Mouse (Mus musculus) stomach, postnatal 0 days (tissue): ENCODE measurements around the gene Arhgap30. TPM values are rescaled to one million over a fixed set of nuclear protein-coding genes. Genes with fewer than 3 reads are reported as not detected.

Source experiments
- ATAC-seq: fragments of 200-750 bp; cut with Nextera tagmentation; 2 replicates; pipeline ENCODE4 v1.8.0; 2017; ENCODE audit not compliant: low FRiP score, low TSS enrichment
- DNase-seq: peaks from one replicate; pipeline ENCODE4 v3.0.0-alpha.2; 2016; ENCODE audit warnings: low spot score
- H3K27ac ChIP-seq: fragments of 300-500 bp; sonication (generic); replicated peaks from 2 replicates; pipeline ENCODE4 v1.5.1; 2014; ENCODE audit warnings: mild to moderate bottlenecking, control low read depth
- H3K27me3 ChIP-seq: fragments of 300-500 bp; sonication (generic); 2 replicates; pipeline ENCODE4 v1.6.1; 2014; ENCODE audit warnings: low read length; ENCODE audit not compliant: control insufficient read depth, insufficient read depth
- H3K36me3 ChIP-seq: fragments of 300-500 bp; sonication (generic); 2 replicates; pipeline ENCODE4 v1.6.1; 2014; ENCODE audit warnings: low read length, mixed read lengths; ENCODE audit not compliant: control insufficient read depth, insufficient read depth
- H3K4me1 ChIP-seq: fragments of 300-500 bp; sonication (generic); replicated peaks from 2 replicates; pipeline ENCODE4 v1.6.1; 2014; ENCODE audit warnings: antibody characterized with exemption; ENCODE audit not compliant: control insufficient read depth, insufficient read depth
- H3K4me2 ChIP-seq: fragments of 300-500 bp; sonication (generic); replicated peaks from 2 replicates; pipeline ENCODE4 v1.6.1; 2014; ENCODE audit warnings: low read depth, mild to moderate bottlenecking, control low read depth, moderate library complexity
- H3K4me3 ChIP-seq: fragments of 300-500 bp; sonication (generic); 2 replicates; pipeline ENCODE4 v1.5.1; 2014; ENCODE audit warnings: low read depth, low read length, control low read depth
- H3K9ac ChIP-seq: fragments of 300-500 bp; sonication (generic); 2 replicates; pipeline ENCODE4 v1.6.1; 2014; ENCODE audit warnings: mild to moderate bottlenecking, low read length, control low read depth, mixed read lengths
- H3K9me3 ChIP-seq: fragments of 300-500 bp; sonication (generic); 2 replicates; pipeline ENCODE4 v1.6.1; 2016; ENCODE audit warnings: low read length; ENCODE audit not compliant: control insufficient read depth
- CTCF ChIP-seq: IDR thresholded peaks from 2 replicates; pipeline ENCODE4 v1.5.1; 2016; ENCODE audit warnings: antibody characterized with exemption, low read depth, mild to moderate bottlenecking, moderate library complexity
- EP300 ChIP-seq: optimal IDR thresholded peaks from 2 replicates; pipeline ENCODE3; 2016; ENCODE audit warnings: antibody characterized with exemption
- WGBS: fragments of 180-500 bp; shearing (Covaris S2); extraction: QIAGEN DNeasy Blood & Tissue Kit; methylation state at CpG from one replicate; pipeline ENCODE4 v1.1.7; 2014; 5-methylcytosine and 5-hydroxymethylcytosine counted together
- polyA plus RNA-seq: library from polyadenylated mRNA; unstranded; fragments of >200 nt; fragmentation: Nextera tagmentation; extraction: Ambion mirVana; gene quantifications from 2 replicates; pipeline ENCODE4 v1.2.1, GENCODE M21; 2015

Gene Arhgap30
- polyA plus RNA-seq, 1 experiment from 2014 or later: 1.2 TPM

DNA sequence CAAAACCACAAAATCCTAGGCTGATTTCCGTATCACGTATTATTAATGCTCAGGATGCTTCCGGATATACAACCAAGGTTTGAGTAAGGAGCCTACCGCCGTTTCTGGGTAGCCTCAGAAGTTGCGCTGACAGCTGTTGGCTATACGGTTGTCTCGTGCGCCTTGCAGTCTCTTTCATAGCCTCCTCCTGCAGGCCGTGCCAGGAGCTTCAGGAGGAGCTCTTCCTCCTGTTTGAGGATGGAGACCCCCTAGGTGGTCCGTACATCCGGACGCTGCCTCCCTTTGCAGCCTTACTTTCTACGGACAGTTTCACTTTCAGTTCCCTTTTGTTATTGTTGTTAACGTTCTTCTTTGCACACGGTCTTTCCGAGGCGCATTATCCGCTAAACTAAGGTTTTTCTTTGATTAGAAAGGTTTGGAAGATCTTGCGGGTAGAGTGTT, 23.3 kb downstream of the Arhgap30 start:
- WGBS: under 1% methylated on average over 20 of the region's 20 CpGs
- H3K9me3 ChIP-seq: no peaks in the 10 kb centered on the region

DNA sequence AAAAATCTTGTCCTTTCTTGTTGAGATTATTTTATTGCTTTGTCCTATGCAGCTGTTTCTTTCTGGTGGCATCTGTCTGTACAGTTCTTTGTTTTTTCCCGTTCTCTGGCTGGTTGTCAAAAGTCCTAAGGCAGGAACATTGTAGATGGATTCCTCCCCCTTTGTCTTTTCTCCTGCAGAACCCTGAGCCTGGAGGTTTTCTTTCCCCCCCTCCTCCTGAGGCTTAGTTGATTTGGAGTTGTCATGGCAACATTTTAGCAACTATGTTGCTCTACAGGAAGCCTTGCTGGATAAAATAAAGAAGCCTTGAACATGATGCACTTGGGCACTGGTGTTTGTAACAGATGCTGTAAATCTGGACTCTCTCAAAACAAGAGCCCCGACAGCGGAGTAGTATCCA, 23.7 kb downstream of the Arhgap30 start:
- no peak; the same call in 1 of the 2 replicates for ATAC-seq
- TF ChIP-seq EP300: no peak
- no peak for TF ChIP-seq CTCF
- DNase-seq: no peak

More for the DNA sequence above, 23.3 kb downstream of the Arhgap30 start:
- H3K9ac ChIP-seq: peak overlapping the region; percentile 96
- no peaks in the 10 kb centered on the region for H3K27me3 ChIP-seq
- peak overlapping the region; percentile 64 for H3K4me2 ChIP-seq
- TF ChIP-seq EP300 (no peak), CTCF (peak; percentile 44)
- ATAC-seq (peak; percentile 28; the same call in 1 of the 2 replicates), DNase-seq (peak; percentile 60)
- peak overlapping the region; percentile 96 for H3K27ac ChIP-seq
- 0 out of 2 replicates have a peak, but pooled peaks cover 3% of the 10 kb centered on the region for H3K4me1 ChIP-seq
- H3K36me3 ChIP-seq: peaks cover 7% of the 10 kb centered on the region; the same call in 1 of the 2 replicates
- peak overlapping the region; percentile 94 for H3K4me3 ChIP-seq

DNA sequence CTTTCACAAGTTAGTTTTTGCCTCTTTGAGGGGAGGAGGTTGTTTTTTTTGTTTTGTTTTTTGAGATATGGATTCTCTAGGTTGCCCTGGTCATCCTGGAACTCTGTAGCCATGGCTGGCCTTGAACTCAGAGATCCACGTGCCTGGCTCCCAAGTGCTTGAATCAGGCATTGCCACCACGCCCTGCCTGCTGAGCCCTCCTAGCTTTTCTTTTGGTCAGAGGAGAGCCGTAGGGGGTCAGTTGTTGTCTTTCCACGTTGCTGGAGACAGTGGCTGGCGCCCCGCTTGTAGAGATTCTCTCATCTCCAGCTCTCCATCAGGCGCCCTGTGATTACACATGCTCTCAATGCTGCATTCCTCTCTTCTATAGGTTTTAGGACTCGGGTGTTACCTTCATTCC, 24.9 kb downstream of the Arhgap30 start:
- WGBS: 79% methylated on average over 8 of the region's 8 CpGs
- no peak overlapping the region for H3K9ac ChIP-seq
- no peak overlapping the region for H3K4me3 ChIP-seq

More for the DNA sequence above, 23.7 kb downstream of the Arhgap30 start:
- H3K4me2 ChIP-seq: peak overlapping the region; percentile 64
- peak overlapping the region; percentile 96 for H3K27ac ChIP-seq
- WGBS: 22% methylated on average over 3 of the region's 3 CpGs
- peaks cover 7% of the 10 kb centered on the region; the same call in 1 of the 2 replicates for H3K36me3 ChIP-seq
- peak overlapping the region; percentile 94 for H3K4me3 ChIP-seq
- H3K27me3 ChIP-seq: no peaks in the 10 kb centered on the region
- H3K4me1 ChIP-seq: 0 out of 2 replicates have a peak, but pooled peaks cover 3% of the 10 kb centered on the region
- H3K9ac ChIP-seq: peak overlapping the region; percentile 96
- H3K9me3 ChIP-seq: no peaks in the 10 kb centered on the region

DNA sequence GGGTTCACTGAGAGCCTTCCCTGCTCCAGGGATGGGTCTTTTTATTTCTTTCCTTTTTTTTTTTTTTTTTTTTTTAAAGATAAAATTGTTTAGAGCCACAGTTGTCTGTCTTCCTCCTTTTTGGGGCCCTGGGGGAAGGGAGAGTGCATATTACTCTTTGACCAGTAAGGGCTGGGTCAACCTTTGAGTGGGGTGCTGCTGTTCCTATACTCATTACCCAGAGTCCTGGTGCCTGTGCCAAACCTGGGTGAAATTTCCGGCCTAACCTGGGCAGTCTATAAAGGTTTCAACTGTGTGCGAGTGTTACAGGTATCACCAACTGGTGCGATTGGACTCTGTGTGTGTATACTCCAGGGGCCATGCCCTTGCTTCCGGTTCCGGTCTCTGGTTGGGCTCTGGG, 29.9 kb downstream of the Arhgap30 start, which contains the start of gene Tstd1:
Gene Tstd1, plus strand, starts transcription at position 213 of the 400 bp plus-strand sequence.
- H3K36me3 ChIP-seq: peaks cover 15% of the 10 kb centered on the region
- 0 out of 2 replicates have a peak, but pooled peaks have one; percentile 36 for ATAC-seq
- 65% methylated on average over 5 of the region's 5 CpGs for WGBS

More for the DNA sequence above, 24.9 kb downstream of the Arhgap30 start:
- Histone ChIP-seq H3K4me1 (0 out of 2 replicates have a peak, but pooled peaks cover 3% of the 10 kb centered on the region), H3K36me3 (peaks cover 10% of the 10 kb centered on the region), H3K4me2 (no peak overlapping the region), H3K9me3 (no peaks in the 10 kb centered on the region), H3K27me3 (no peaks in the 10 kb centered on the region), H3K27ac (no peak overlapping the region)
- DNase-seq (no peak), ATAC-seq (no peak)
- TF ChIP-seq EP300 (no peak), CTCF (no peak)

DNA sequence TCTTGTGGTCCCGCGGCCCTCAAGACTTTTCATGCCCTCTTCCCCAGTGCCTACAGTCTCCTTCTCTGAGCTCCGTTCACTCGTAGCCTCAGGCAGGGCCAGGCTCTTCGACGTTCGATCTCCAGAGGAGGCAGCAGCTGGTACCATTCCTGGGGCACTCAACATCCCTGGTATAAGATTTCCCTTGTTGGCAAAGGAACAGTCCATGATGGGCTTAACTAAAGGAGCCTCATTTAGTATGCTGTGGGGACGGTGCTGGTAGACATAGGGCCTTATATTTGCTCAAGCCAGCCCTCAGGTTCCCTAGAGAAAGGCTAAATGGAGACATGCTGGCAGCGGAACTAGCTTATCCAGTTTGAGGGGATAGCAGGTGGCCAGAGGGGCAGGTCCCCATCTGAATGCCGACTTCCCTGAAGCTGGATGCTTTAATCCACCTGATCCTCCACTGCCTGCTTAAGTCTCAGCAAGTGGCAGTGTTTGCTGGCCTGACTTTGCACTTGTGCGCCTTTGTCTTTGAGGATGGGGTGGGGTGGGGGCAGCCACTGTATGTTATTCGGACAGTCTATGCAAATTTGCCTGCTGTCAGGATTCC, 30.6 kb downstream of the Arhgap30 start:
- Histone ChIP-seq H3K27ac (no peak overlapping the region), H3K4me1 (no peaks in the 10 kb centered on the region), H3K9me3 (no peaks in the 10 kb centered on the region), H3K9ac (no peak overlapping the region), H3K4me2 (no peak overlapping the region), H3K4me3 (no peak overlapping the region), H3K27me3 (no peaks in the 10 kb centered on the region), H3K36me3 (peaks cover 15% of the 10 kb centered on the region)
- TF ChIP-seq EP300 (no peak), CTCF (no peak)
- ATAC-seq (peak; percentile 25; the same call in 1 of the 2 replicates), DNase-seq (no peak)
- 49% methylated on average over 12 of the region's 12 CpGs for WGBS

More for the DNA sequence above, 29.9 kb downstream of the Arhgap30 start, which contains the start of gene Tstd1:
- Histone ChIP-seq H3K27ac (no peak within 1 kb of the TSS), H3K4me1 (no peaks in the 10 kb centered on the region), H3K4me3 (no peak within 1 kb of the TSS), H3K27me3 (no peaks in the 10 kb centered on the region), H3K9ac (no peak within 1 kb of the TSS), H3K9me3 (no peaks in the 10 kb centered on the region), H3K4me2 (no peak within 1 kb of the TSS)
- DNase-seq: no peak
- TF ChIP-seq CTCF (no peak), EP300 (no peak)

DNA sequence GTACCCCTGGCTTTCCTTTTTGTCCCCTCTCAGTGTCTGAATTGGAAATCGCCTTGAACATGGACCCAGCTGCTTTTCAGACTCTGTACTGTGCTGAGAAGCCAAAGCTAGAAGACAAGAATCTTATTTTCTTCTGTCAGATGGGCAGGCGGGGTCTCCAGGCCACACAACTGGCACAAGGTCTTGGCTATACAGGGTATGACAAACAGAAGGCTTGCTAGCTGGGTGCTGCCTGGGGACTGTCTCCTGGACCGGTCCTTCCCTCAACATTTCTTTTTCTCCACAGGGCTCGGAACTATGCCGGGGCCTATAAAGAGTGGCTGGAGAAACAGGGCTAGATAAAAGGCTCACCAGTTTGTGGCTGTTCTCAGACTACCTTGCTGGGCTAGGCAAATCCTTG, 31.2 kb downstream of the Arhgap30 start:
- Histone ChIP-seq H3K4me1 (0 out of 2 replicates have a peak, but pooled peaks cover under 1% of the 10 kb centered on the region), H3K36me3 (peaks cover 15% of the 10 kb centered on the region), H3K4me2 (no peak overlapping the region), H3K9ac (no peak overlapping the region), H3K9me3 (no peaks in the 10 kb centered on the region), H3K27ac (no peak overlapping the region), H3K4me3 (no peak overlapping the region), H3K27me3 (no peaks in the 10 kb centered on the region)
- DNase-seq: no peak
- TF ChIP-seq CTCF (no peak), EP300 (no peak)
- ATAC-seq: no peak
- 78% methylated on average over 5 of the region's 5 CpGs for WGBS
